Mouse (Mus musculus) olfactory bulb, adult 2 months (tissue): ENCODE measurements around the gene Syt16. TPM values are rescaled to one million over a fixed set of nuclear protein-coding genes. Genes with fewer than 3 reads are reported as not detected.

Source experiments
- H3K27ac ChIP-seq: fragments of 200-500 bp; 2 replicates; pipeline ENCODE4 v1.5.1; 2012; ENCODE audit warnings: low read depth, low read length; ENCODE audit not compliant: insufficient read depth
- H3K4me1 ChIP-seq: fragments of 200-500 bp; 2 replicates; pipeline ENCODE4 v1.6.1; 2012; ENCODE audit warnings: low read length; ENCODE audit not compliant: control insufficient read depth, insufficient read depth
- H3K4me3 ChIP-seq: fragments of 200-500 bp; 2 replicates; pipeline ENCODE4 v1.5.1; 2012; ENCODE audit warnings: mild to moderate bottlenecking, low read depth, low read length, moderate library complexity; ENCODE audit not compliant: insufficient read depth
- CTCF ChIP-seq: fragments of 200-500 bp; IDR thresholded peaks from 2 replicates; pipeline ENCODE4 v1.5.1; 2012; ENCODE audit warnings: low read depth, mild to moderate bottlenecking, low read length, moderate library complexity; ENCODE audit not compliant: insufficient read depth
- POLR2A ChIP-seq: fragments of 200-500 bp; IDR thresholded peaks from 2 replicates; pipeline ENCODE4 v1.6.1; 2012; ENCODE audit warnings: mild to moderate bottlenecking, low read depth, low read length, moderate library complexity; ENCODE audit not compliant: insufficient read depth
- WGBS: fragments of 180-500 bp; shearing (Covaris S2); methylation state at CpG from one replicate; pipeline ENCODE4 v1.1.7; 2018; 5-methylcytosine and 5-hydroxymethylcytosine counted together
- polyA plus RNA-seq: library from polyadenylated mRNA; stranded (reverse); fragments of >200 nt; gene quantifications from 2 replicates; pipeline ENCODE4 v1.2.4, GENCODE M21; 2012; ENCODE audit warnings: low replicate concordance; ENCODE audit not compliant: missing spikeins, insufficient read depth, insufficient read length

The Syt16 gene
- polyA plus RNA-seq, 1 experiment, result not detected

DNA sequence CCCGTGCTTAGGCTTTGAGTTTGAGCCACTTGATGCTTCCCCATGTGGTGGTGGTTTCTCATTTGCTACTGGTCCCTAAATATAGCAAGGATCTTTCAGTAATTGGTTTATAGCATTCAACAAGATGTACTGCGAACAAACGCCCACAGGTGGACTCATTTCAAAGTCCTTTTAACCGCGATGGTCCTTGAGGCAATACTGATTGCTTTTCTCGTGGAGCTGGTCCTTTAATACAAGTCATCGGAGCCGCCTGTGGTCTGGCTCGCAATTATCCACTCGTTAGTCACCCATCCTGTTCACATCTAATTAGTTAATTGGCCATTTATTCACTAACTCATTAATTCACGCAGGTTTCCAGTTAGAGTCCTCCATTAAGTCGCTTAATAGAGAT lies 560 bp upstream of the Syt16 start:
- WGBS, result 14% methylated on average over 12 of the region's 12 CpGs
- Histone ChIP-seq H3K4me3 (peak overlapping the region; percentile 73), H3K4me1 (peaks cover 10% of the 10 kb centered on the region), H3K27ac (no peak overlapping the region)
- TF ChIP-seq POLR2A (no peak), CTCF (no peak)

DNA sequence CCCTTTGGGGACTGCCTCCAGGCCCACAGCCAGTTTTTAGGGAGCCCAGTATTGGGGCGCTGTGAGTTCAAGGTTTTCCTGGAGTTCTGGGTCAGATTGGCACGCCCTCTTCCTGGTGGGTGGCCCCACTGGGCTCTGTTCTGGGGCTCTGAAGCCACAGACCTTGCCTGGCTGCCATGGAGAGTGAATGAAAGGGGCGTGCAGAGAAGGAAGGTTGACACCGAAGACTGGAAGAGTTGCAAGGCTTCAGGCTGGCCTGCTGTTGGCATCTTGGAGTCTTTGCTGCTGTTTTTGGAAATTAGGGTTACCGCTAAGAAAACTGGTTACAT lies 631 bp downstream of the Syt16 start:
- H3K4me3 ChIP-seq, result peak overlapping the region; percentile 73
- peaks cover 10% of the 10 kb centered on the region for H3K4me1 ChIP-seq
- H3K27ac ChIP-seq, result no peak overlapping the region
- no peak for TF ChIP-seq POLR2A
- TF ChIP-seq CTCF, result no peak
- 33% methylated on average over 5 of the region's 5 CpGs for WGBS

DNA sequence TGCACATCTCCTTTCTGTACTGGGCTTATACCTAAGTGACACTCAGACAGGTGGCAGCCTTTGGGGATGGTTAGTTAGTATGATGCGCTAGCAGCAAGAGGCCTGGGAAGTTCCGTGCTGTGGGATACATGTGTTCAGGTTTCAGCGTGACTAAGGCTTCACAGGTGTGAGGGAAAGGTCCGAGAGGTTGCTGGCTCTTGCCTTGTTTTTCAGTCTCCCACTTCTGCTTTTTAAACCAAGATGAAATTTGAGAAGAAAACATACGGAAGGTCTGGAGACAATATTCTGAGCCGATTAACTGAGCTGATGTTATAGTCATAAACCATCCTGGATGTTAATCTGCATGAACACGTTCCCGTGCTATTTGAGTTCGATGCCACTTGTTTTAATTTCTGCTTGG lies 5.0 kb downstream of the Syt16 start:
- no peak for TF ChIP-seq CTCF
- no peak for TF ChIP-seq POLR2A
- H3K4me3 ChIP-seq, result no peak overlapping the region
- WGBS, result 93% methylated on average over 9 of the region's 9 CpGs
- H3K4me1 ChIP-seq, result peaks cover 4% of the 10 kb centered on the region
- no peak overlapping the region for H3K27ac ChIP-seq

DNA sequence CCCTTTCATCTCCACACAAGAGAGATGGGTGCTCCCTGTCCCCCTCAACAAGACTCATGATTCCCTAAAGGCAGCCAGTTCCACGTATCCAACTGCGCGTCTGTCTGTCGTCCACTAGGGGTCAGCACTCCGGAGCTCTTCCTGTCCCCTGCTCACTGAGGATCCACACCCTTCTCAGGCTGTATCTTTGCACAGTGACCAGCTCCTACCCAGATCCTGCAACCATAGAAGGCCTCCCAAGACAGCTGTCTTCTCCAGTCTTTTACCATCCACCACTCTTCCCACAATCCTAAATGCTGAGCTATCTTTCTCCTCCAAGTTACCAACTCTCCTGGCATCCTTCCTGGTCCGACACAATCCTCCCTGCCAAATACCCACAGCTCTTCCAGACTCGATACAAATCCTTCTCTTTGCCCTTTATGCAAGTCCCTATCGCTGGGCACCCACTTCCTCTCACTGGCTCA lies 12.0 kb downstream of the Syt16 start:
- H3K27ac ChIP-seq, result no peak overlapping the region
- H3K4me1 ChIP-seq, result no peaks in the 10 kb centered on the region
- TF ChIP-seq POLR2A (no peak), CTCF (peak; percentile 66)
- WGBS, result 17% methylated on average over 8 of the region's 8 CpGs
- no peak overlapping the region for H3K4me3 ChIP-seq

DNA sequence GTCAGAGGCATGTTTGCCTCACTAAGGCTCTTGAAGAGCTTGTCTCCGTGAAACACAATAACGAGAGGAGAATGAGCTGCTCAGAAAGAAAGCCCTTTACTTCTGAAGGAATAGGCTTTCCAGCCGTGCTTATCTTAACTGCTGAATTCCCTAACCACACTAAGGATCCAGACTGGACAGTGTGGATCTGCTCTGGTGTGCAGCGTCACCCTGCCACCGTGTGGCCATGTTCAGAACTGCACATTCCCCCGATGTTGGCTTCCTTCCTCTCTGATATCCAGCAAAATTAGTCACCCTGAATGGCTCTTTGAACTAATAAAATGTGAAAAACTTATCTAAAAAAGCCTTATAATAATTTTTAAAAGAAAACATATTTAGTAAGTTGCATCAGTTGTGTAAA lies 16.3 kb downstream of the Syt16 start:
- no peak overlapping the region for H3K4me3 ChIP-seq
- no peak overlapping the region for H3K27ac ChIP-seq
- 0% methylated on average over 6 of the region's 6 CpGs for WGBS
- no peaks in the 10 kb centered on the region for H3K4me1 ChIP-seq
- TF ChIP-seq CTCF (peak; percentile 80; the same call in 1 of the 2 replicates), POLR2A (no peak)

DNA sequence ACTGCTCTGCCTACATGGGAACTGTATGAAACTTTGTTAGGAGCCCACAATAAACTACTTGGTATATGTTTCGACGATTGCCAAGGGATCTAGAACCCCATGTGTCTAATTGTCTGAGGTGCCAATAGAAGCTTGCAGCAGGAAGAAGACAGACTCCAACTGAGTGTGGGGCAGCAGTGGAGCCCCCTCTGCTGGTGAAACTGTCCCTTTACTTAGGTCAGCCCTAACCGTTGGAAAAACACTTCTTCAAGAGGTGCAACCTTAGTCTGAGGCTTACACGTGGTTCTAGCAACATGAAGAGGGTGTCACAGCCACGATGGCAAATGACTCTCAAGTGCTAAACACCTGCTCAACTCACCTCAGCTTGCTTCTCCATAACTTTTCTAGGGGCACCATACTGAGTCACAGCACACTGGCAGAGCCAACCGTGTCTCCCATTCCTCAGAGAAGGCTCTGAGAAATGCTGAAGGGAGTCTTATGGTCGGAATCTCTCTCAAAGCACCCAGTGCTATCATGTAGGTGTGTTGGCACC lies 17.3 kb downstream of the Syt16 start:
- H3K4me1 ChIP-seq, result no peaks in the 10 kb centered on the region
- no peak overlapping the region for H3K4me3 ChIP-seq
- TF ChIP-seq CTCF (no peak), POLR2A (no peak)
- H3K27ac ChIP-seq, result no peak overlapping the region
- WGBS, result 71% methylated on average over 7 of the region's 7 CpGs

DNA sequence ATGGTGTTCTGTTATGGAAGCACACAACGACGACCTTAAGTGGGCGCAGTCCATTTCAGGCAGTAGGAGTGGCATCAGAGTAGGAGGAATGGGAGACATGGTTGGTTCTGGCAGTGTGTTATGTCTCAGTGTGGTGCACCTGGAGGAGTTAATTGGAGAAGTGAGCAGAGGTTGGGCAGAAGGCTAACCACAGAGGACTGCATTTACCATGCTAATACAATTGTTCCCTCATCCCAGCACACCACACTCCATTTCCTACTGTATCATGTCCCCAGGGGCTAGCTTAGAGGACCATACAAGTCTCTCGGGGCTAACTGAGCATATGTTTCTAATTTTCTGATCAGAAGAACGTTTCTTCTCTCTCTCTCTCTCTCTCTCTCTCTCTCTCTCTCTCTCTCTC lies 18.0 kb downstream of the Syt16 start:
- Histone ChIP-seq H3K4me1 (no peaks in the 10 kb centered on the region), H3K4me3 (no peak overlapping the region), H3K27ac (no peak overlapping the region)
- TF ChIP-seq CTCF (no peak), POLR2A (no peak)
- 82% methylated on average over 5 of the region's 5 CpGs for WGBS

DNA sequence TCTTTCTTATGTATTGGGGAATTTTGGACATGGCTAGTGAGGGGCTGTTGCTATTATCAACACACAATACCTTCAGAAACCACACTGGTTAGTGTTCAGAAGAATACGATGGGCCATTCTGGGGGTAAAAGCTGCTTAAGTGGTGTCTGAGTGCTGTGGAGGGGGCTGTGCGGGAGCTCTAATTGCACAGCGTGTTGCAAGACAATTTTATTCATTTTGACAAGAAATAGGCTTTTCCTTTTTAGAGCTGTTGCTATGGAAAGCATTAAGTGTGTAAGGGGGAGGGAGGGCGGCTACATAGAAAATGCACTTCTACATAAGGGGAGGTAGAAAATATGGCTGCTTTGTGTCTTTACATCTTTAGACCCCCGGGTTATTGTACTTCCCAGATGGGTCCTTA lies 25.8 kb downstream of the Syt16 start:
- H3K4me1 ChIP-seq, result no peaks in the 10 kb centered on the region
- H3K27ac ChIP-seq, result no peak overlapping the region
- no peak for TF ChIP-seq POLR2A
- TF ChIP-seq CTCF, result no peak
- H3K4me3 ChIP-seq, result no peak overlapping the region
- WGBS, result 51% methylated on average over 5 of the region's 5 CpGs

DNA sequence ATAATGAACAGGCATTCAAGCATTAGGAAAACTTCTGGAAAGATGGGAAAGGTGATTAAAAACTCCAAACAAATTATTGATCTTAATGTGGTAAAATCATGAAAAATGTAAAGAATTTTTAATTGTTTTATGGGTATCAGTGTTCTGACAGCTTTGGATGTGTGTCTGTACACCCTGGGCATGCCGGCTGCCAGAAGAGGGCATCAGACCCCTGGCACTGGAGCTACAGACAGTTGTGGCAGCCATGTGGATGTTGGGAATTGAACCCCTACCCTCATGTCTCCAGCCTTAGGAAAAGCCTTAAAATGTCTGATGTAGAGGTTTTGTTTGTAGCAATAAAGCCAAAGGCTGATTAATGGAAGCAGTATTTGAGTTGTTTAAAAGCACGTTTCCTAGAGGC lies 27.5 kb downstream of the Syt16 start:
- no peaks in the 10 kb centered on the region for H3K4me1 ChIP-seq
- WGBS, result 96% methylated on average over 2 of the region's 2 CpGs
- TF ChIP-seq POLR2A (no peak), CTCF (no peak)
- no peak overlapping the region for H3K27ac ChIP-seq
- no peak overlapping the region for H3K4me3 ChIP-seq

DNA sequence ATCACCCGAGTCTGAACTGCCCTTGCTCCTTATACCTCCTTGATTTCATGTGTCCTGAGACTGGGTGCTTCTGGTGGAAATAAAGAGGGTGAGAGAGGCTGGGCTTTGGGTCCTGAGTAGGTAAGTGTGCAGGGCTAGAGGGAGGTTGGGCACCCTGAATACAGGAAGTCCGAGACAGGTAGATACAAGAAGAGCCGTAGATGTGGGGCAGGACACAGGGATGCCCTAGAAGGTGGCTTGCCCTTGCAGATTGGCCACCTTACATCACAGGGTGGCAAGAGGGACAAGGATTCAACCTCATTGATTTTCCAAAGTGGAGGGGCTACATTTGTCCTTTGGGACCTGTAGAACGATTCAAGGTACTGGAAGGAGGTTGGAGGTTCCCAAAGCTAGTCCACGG lies 45.8 kb downstream of the Syt16 start:
- TF ChIP-seq CTCF, result no peak
- TF ChIP-seq POLR2A, result no peak
- WGBS, result 93% methylated on average over 5 of the region's 5 CpGs

DNA sequence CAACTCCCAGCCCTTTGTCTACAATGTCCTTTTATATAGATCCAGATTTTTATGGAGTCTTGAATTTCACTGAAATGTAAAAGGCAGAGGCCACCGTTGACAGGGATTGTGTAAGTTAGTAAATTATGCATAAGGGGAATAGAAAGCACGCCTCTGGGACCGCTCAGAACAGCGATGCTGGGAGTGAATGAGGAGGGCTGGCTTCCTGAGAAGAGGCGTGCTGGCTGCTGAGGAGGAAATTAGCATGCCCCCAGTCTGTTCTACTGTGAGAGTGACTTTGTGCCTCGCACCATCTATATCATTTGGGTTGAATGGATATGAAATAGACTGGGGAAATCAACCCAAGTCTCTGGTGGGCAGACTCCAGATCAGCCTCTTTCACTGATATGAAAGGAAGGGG lies 46.3 kb downstream of the Syt16 start:
- H3K27ac ChIP-seq, result no peak overlapping the region
- no peak overlapping the region for H3K4me3 ChIP-seq
- WGBS, result 10% methylated on average over 6 of the region's 6 CpGs
- peaks cover 10% of the 10 kb centered on the region for H3K4me1 ChIP-seq
- TF ChIP-seq CTCF (no peak), POLR2A (no peak)

More for the DNA sequence above, 45.8 kb downstream of the Syt16 start:
- no peak overlapping the region for H3K27ac ChIP-seq
- H3K4me3 ChIP-seq, result no peak overlapping the region
- peaks cover 10% of the 10 kb centered on the region for H3K4me1 ChIP-seq
